ENCODE assay signal across 18 mouse cellular contexts in the genomic region with DNA sequence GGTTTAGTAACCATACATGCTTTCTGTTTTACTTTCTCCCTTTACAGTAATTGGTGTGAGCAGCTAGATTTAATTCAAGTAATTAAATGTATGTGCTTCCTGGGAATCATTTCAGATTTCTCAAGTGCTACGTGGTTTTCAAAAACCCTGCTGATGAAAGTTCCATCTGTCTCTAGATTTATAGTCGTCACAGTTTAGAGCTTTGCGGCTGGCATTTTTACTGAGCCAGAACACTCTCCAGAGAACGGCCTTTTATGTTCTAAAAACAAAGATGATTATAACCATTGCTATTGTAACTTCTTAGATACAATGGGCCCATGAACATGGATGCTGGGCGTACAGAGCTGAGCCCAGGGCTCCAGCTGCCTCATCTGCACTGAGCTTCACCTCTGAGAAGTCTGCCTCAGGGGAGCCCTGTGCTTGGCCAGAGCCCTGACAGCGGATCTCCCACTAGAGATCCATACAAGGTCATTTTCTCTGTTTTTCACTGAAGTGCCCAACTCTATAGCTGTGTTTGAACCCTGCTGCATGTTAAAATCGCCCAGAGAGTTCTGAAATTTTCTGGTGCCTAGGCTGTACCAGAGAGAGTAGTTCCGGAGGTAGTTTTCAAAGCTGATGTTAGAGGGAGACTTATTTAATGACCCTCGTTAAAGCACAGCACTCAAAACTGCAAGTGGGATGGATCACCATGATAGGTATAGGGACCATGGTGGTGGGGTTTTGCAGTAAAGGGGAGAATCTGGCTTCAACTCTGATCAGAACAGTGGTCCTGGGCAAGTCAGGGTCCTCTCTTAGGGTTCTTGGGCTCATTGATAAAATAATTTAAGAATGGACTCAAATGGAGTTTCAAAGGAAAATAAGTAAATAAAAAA. TPM values are rescaled to one million over a fixed set of nuclear protein-coding genes. Genes with fewer than 3 reads are reported as not detected.
DNase-seq lines count a peak whose midpoint lies in the region; ATAC-seq and TF ChIP-seq lines count a peak whose summit lies in the region.
"Had no signal": no experiment of that assay in that cellular context is flagged by ENCODE, and none has a peak within 500 bp of the region (broad histone marks: within the 10 kb centered on the region; RNA-seq: fewer than 3 reads in every experiment).

No protein-coding gene starts in this region.

- H3K4me3 ChIP-seq in forebrain, embryonic 15.5 days: no peak overlapping the region
- H3K4me3 ChIP-seq in forebrain, embryonic 10.5 days: no peak overlapping the region
- H3K4me3 ChIP-seq in neural tube, embryonic 11.5 days (ENCODE audit: low read depth, low read length): no peak overlapping the region
- H3K4me3 ChIP-seq in limb, embryonic 14.5 days (replicated peaks; ENCODE audit: low read length): no peak overlapping the region
- H3K4me3 ChIP-seq in liver, embryonic 12.5 days: no peak overlapping the region
- H3K4me3 ChIP-seq: heart, embryonic 15.5 days; hindbrain, embryonic 12.5 days; intestine, embryonic 15.5 days had no signal

- 29% methylated on average over 9 of the region's 9 CpGs for WGBS in forebrain, embryonic 15.5 days
- WGBS in forebrain, embryonic 10.5 days: 69% methylated on average over 9 of the region's 9 CpGs
- WGBS in neural tube, embryonic 11.5 days: 30% methylated on average over 9 of the region's 9 CpGs
- WGBS in limb, embryonic 14.5 days: 17% methylated on average over 9 of the region's 9 CpGs
- 58% methylated on average over 9 of the region's 9 CpGs for WGBS in liver, embryonic 12.5 days (ENCODE audit: insufficient replicate concordance)

- no peak for DNase-seq in forebrain, embryonic 10.5 days (ENCODE audit: extremely low spot score, low spot score)
- peak; percentile 21 for DNase-seq in neural tube, embryonic 11.5 days (ENCODE audit: low spot score)
- no peak for DNase-seq in neural tube, embryonic 10.5 days (ENCODE audit: extremely low spot score, low spot score)
- peak; percentile 29 for DNase-seq in limb, embryonic 14.5 days (ENCODE audit: low spot score)
- no peak for DNase-seq in right cerebral cortex, adult 2 months (ENCODE audit: low spot score in 2 of 2)
- DNase-seq: B cell, adult 2 months; cerebellum, adult 8-10 months; heart, adult 18-20 months; kidney, postnatal 14 days; thymus, postnatal 36 days had no signal

- H3K36me3 ChIP-seq in forebrain, embryonic 15.5 days: no peaks in the 10 kb centered on the region
- no peaks in the 10 kb centered on the region for H3K36me3 ChIP-seq in forebrain, embryonic 10.5 days (replicated peaks)
- no peaks in the 10 kb centered on the region for H3K36me3 ChIP-seq in neural tube, embryonic 11.5 days (ENCODE audit: control insufficient read depth, insufficient read depth, low read length)
- H3K36me3 ChIP-seq in limb, embryonic 14.5 days (ENCODE audit: control insufficient read depth, insufficient read depth, low read length): no peaks in the 10 kb centered on the region
- no peaks in the 10 kb centered on the region for H3K36me3 ChIP-seq in liver, embryonic 12.5 days
- H3K36me3 ChIP-seq: heart, embryonic 15.5 days; hindbrain, embryonic 12.5 days; intestine, embryonic 15.5 days had no signal

- no peak overlapping the region for H3K4me2 ChIP-seq in forebrain, embryonic 15.5 days (replicated peaks)
- H3K4me2 ChIP-seq in neural tube, embryonic 11.5 days (ENCODE audit: low read depth): no peak overlapping the region
- H3K4me2 ChIP-seq in limb, embryonic 14.5 days (replicated peaks; ENCODE audit: low read depth, low read length, severe bottlenecking): 0 out of 2 replicates have a peak overlapping the region, but pooled peaks have one; percentile 18
- no peak overlapping the region for H3K4me2 ChIP-seq in liver, embryonic 12.5 days
- H3K4me2 ChIP-seq: heart, embryonic 15.5 days; hindbrain, embryonic 12.5 days; intestine, embryonic 15.5 days had no signal

- peak; percentile 32; the same call in 1 of the 2 replicates for ATAC-seq in forebrain, embryonic 15.5 days (replicated peaks)
- peak; percentile 78; the same call in 1 of the 2 replicates for ATAC-seq in neural tube, embryonic 11.5 days (ENCODE audit: insufficient read depth, low FRiP score, low TSS enrichment)
- peak; percentile 60; the same call in 1 of the 2 replicates for ATAC-seq in limb, embryonic 14.5 days (ENCODE audit: low FRiP score, low read depth)
- no peak for ATAC-seq in liver, embryonic 12.5 days
- ATAC-seq: intestine, embryonic 15.5 days had no signal

- H3K9ac ChIP-seq in forebrain, embryonic 15.5 days (replicated peaks): no peak overlapping the region
- H3K9ac ChIP-seq in neural tube, embryonic 11.5 days (ENCODE audit: low read length): no peak overlapping the region
- H3K9ac ChIP-seq in limb, embryonic 14.5 days (ENCODE audit: low read depth, low read length, severe bottlenecking): no peak overlapping the region
- no peak overlapping the region for H3K9ac ChIP-seq in liver, embryonic 12.5 days
- H3K9ac ChIP-seq: heart, embryonic 15.5 days; hindbrain, embryonic 12.5 days; intestine, embryonic 15.5 days had no signal

- no peaks in the 10 kb centered on the region for H3K27me3 ChIP-seq in forebrain, embryonic 15.5 days
- peaks cover 26% of the 10 kb centered on the region for H3K27me3 ChIP-seq in forebrain, embryonic 10.5 days (ENCODE audit: poor library complexity, severe bottlenecking)
- no peaks in the 10 kb centered on the region for H3K27me3 ChIP-seq in neural tube, embryonic 11.5 days (ENCODE audit: control insufficient read depth, insufficient read depth, low read length)
- H3K27me3 ChIP-seq in limb, embryonic 14.5 days (ENCODE audit: control insufficient read depth, insufficient read depth, low read length): no peaks in the 10 kb centered on the region
- peaks cover 17% of the 10 kb centered on the region; the same call in 1 of the 2 replicates for H3K27me3 ChIP-seq in liver, embryonic 12.5 days (replicated peaks)
- H3K27me3 ChIP-seq: heart, embryonic 15.5 days; hindbrain, embryonic 12.5 days; intestine, embryonic 15.5 days had no signal

- no peak for TF ChIP-seq POLR2A in limb, embryonic 14.5 days (IDR thresholded peaks at IDR 0.05; ENCODE audit: borderline replicate concordance, extremely low read depth, insufficient read depth, insufficient read length)

- H3K4me1 ChIP-seq in forebrain, embryonic 15.5 days: peaks cover 24% of the 10 kb centered on the region
- peaks cover 18% of the 10 kb centered on the region for H3K4me1 ChIP-seq in forebrain, embryonic 10.5 days
- H3K4me1 ChIP-seq in neural tube, embryonic 11.5 days (ENCODE audit: control insufficient read depth, insufficient read depth, low read length): peaks cover 3% of the 10 kb centered on the region; the same call in 1 of the 2 replicates
- peaks cover 11% of the 10 kb centered on the region for H3K4me1 ChIP-seq in limb, embryonic 14.5 days (ENCODE audit: control insufficient read depth, insufficient read depth, low read length)
- H3K4me1 ChIP-seq in liver, embryonic 12.5 days: no peaks in the 10 kb centered on the region
- H3K4me1 ChIP-seq: heart, embryonic 15.5 days; intestine, embryonic 15.5 days had no signal

- H3K9me3 ChIP-seq in forebrain, embryonic 15.5 days: no peaks in the 10 kb centered on the region
- H3K9me3 ChIP-seq in forebrain, embryonic 10.5 days: no peaks in the 10 kb centered on the region
- no peaks in the 10 kb centered on the region for H3K9me3 ChIP-seq in neural tube, embryonic 11.5 days (ENCODE audit: control insufficient read depth, low read length)
- no peaks in the 10 kb centered on the region for H3K9me3 ChIP-seq in limb, embryonic 14.5 days (ENCODE audit: control insufficient read depth, low read length)
- no peaks in the 10 kb centered on the region for H3K9me3 ChIP-seq in liver, embryonic 12.5 days (replicated peaks)
- H3K9me3 ChIP-seq: heart, embryonic 15.5 days; hindbrain, embryonic 12.5 days; intestine, embryonic 15.5 days had no signal

- H3K27ac ChIP-seq in forebrain, embryonic 15.5 days (replicated peaks): peak overlapping the region; percentile 75
- H3K27ac ChIP-seq in forebrain, embryonic 10.5 days: no peak overlapping the region
- no peak overlapping the region; the same call in 1 of the 2 replicates for H3K27ac ChIP-seq in neural tube, embryonic 11.5 days (ENCODE audit: low read depth, low read length)
- no peak overlapping the region for H3K27ac ChIP-seq in limb, embryonic 14.5 days (replicated peaks; ENCODE audit: low read depth, low read length)
- H3K27ac ChIP-seq in liver, embryonic 12.5 days: no peak overlapping the region
- H3K27ac ChIP-seq: heart, embryonic 15.5 days; hindbrain, embryonic 12.5 days; intestine, embryonic 15.5 days; stomach, postnatal 0 days had no signal

RNA-seq across cellular contexts. Expression of gene Dnah14, which starts 15.2 kb away (rescaled TPM):
- polyA plus RNA-seq in forebrain, embryonic 15.5 days (2015; fragmentation: Nextera tagmentation; extraction: Ambion mirVana): 0.71 and 1.0 TPM in 2 replicates
- 2.0 and 2.3 TPM in 2 replicates for polyA plus RNA-seq in forebrain, embryonic 10.5 days (2016; fragmentation: Nextera tagmentation; extraction: Ambion mirVana)
- 1.9 and 2.1 TPM in 2 replicates for polyA plus RNA-seq in neural tube, embryonic 11.5 days (2014; fragmentation: Nextera tagmentation; extraction: Ambion mirVana)
- polyA plus RNA-seq in limb, embryonic 14.5 days (2012; rRNA removed): 0.41 and 0.53 TPM in 2 replicates
- 1.6 and 2.0 TPM in 2 replicates for polyA plus RNA-seq in limb, embryonic 14.5 days (2014; fragmentation: Nextera tagmentation; extraction: Ambion mirVana)
- polyA plus RNA-seq in liver, embryonic 12.5 days (2016; fragmentation: Nextera tagmentation; extraction: Ambion mirVana): 2.8 and 2.9 TPM in 2 replicates
- polyA plus RNA-seq: spleen, adult 2 months had no signal

RNA-seq across cellular contexts. Expression of gene Ccdc121, which starts 49.9 kb away (rescaled TPM):
- polyA plus RNA-seq in forebrain, embryonic 15.5 days (2015; fragmentation: Nextera tagmentation; extraction: Ambion mirVana): 0.11 TPM in 1 of 2 replicates, not detected in the other
- polyA plus RNA-seq in forebrain, embryonic 10.5 days (2016; fragmentation: Nextera tagmentation; extraction: Ambion mirVana): 0.09 TPM in 1 of 2 replicates, not detected in the other
- not detected in 2 replicates for polyA plus RNA-seq in neural tube, embryonic 11.5 days (2014; fragmentation: Nextera tagmentation; extraction: Ambion mirVana)
- 0.11 and 0.12 TPM in 2 replicates for polyA plus RNA-seq in limb, embryonic 14.5 days (2012; rRNA removed)
- 0.32 and 0.43 TPM in 2 replicates for polyA plus RNA-seq in limb, embryonic 14.5 days (2014; fragmentation: Nextera tagmentation; extraction: Ambion mirVana)
- polyA plus RNA-seq in liver, embryonic 12.5 days (2016; fragmentation: Nextera tagmentation; extraction: Ambion mirVana): not detected in 2 replicates
- polyA plus RNA-seq: hindbrain, embryonic 12.5 days; intestine, embryonic 15.5 days; liver, embryonic 16.5 days; spleen, adult 2 months; stomach, postnatal 0 days had no signal

Comparison
In these comparisons a context has a peak if more than half of its experiments do, and no peak if none do; other contexts are left out.
1. DNase-seq: peak in neural tube, embryonic 11.5 days (single experiment) and limb, embryonic 14.5 days (single experiment); none in forebrain, embryonic 10.5 days (single experiment), neural tube, embryonic 10.5 days (single experiment) and right cerebral cortex, adult 2 months (0 of 2).